Mouse (Mus musculus): Measurements from ENCODE around the gene Tenm3. TPM values are rescaled to one million over a fixed set of nuclear protein-coding genes. Genes with fewer than 3 reads are reported as not detected.

Gene Tenm3
- polyA plus RNA-seq, 1 experiment, result 18.2 TPM

DNA sequence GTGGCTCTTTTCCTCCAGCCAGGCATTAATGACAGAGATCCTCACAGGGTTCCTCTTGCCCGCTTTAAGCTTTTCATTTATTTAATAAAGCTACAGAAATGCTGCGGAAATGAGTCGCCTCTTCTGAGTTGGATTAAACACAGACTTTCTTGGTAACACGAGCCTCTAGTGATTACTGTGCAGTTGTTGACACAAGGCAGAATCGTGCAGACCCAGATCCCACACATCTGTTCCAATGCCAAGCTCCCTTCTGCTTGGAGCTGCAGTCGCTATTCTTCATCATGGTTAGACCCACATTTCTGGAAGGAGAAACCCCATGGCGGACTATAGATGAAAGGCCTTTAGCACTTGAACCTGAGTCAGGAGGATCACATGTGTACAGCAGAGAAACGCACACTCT lies 210.3 kb downstream of the Tenm3 start:
- no peaks in the 10 kb centered on the region for H3K79me2 ChIP-seq (ENCODE audit: control insufficient read depth, insufficient read depth)
- TF ChIP-seq MYOG (IDR thresholded peaks at IDR 0.05; ENCODE audit: control insufficient read depth, extremely low read depth, insufficient read length) (no peak), CTCF (IDR thresholded peaks at IDR 0.05; ENCODE audit: control insufficient read depth, insufficient read depth, insufficient read length) (no peak), CEBPB (IDR thresholded peaks at IDR 0.05; ENCODE audit: low read depth) (no peak)
- H3K79me3 ChIP-seq (ENCODE audit: low read depth), result no peaks in the 10 kb centered on the region
- H3K27me3 ChIP-seq (ENCODE audit: control insufficient read depth, insufficient read depth, insufficient read length), result no peaks in the 10 kb centered on the region
- no peak overlapping the region for H3ac ChIP-seq (ENCODE audit: control insufficient read depth, insufficient read length, low read depth)
- no peak overlapping the region for H3K4me3 ChIP-seq (ENCODE audit: insufficient read depth, poor library complexity, severe bottlenecking)
- no peaks in the 10 kb centered on the region for H3K36me3 ChIP-seq (ENCODE audit: control insufficient read depth, insufficient read depth)

GRCm38 (mm10) chr8:48622517-48623153 lies 221.1 kb downstream of the Tenm3 start:
- H3K36me3 ChIP-seq (ENCODE audit: control insufficient read depth, insufficient read depth), result no peaks in the 10 kb centered on the region
- H3K79me2 ChIP-seq (ENCODE audit: control insufficient read depth, insufficient read depth), result no peaks in the 10 kb centered on the region
- H3K27me3 ChIP-seq (ENCODE audit: control insufficient read depth, insufficient read depth, insufficient read length), result no peaks in the 10 kb centered on the region
- H3K79me3 ChIP-seq (ENCODE audit: low read depth), result no peaks in the 10 kb centered on the region
- TF ChIP-seq MYOG (IDR thresholded peaks at IDR 0.05; ENCODE audit: control insufficient read depth, extremely low read depth, insufficient read length) (no peak), FOSL1 (IDR thresholded peaks at IDR 0.05; ENCODE audit: insufficient read depth, low read length, poor library complexity, severe bottlenecking) (no peak), CEBPB (IDR thresholded peaks at IDR 0.05; ENCODE audit: low read depth) (no peak), USF1 (IDR thresholded peaks at IDR 0.05; ENCODE audit: low read depth) (no peak), CTCF (IDR thresholded peaks at IDR 0.05; ENCODE audit: control insufficient read depth, insufficient read depth, insufficient read length) (no peak), MAX (IDR thresholded peaks at IDR 0.05) (no peak), MYOD1 (IDR thresholded peaks at IDR 0.05; ENCODE audit: control insufficient read depth, insufficient read length, low read depth) (no peak)
- no peak overlapping the region for H3K4me3 ChIP-seq (ENCODE audit: insufficient read depth, poor library complexity, severe bottlenecking)
- no peak overlapping the region for H3ac ChIP-seq (ENCODE audit: control insufficient read depth, insufficient read length, low read depth)

DNA sequence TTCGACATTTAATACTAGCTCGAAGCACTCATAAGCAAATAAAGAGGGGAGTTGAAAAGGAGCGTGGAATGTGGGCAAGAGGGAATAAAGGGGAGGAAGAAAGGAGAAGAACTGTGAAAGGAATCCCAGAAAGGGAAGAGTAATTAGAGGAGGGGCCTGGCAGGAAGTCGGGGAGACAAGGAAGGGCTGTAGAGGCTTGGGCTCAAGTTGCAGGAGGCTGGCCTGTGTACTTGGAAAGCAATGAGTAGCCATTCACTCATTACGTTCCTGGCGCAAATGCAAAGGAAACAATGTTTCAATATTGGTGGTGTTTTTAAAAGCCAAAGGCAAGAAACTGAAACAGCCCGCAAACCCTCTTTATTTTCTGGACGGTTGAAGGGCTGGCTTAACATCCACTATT lies 228.7 kb downstream of the Tenm3 start:
- no peak overlapping the region for H3K4me3 ChIP-seq (ENCODE audit: insufficient read depth, poor library complexity, severe bottlenecking)
- no peaks in the 10 kb centered on the region for H3K79me2 ChIP-seq (ENCODE audit: control insufficient read depth, insufficient read depth)
- no peaks in the 10 kb centered on the region for H3K79me3 ChIP-seq (ENCODE audit: low read depth)
- H3ac ChIP-seq (ENCODE audit: control insufficient read depth, insufficient read length, low read depth), result no peak overlapping the region
- TF ChIP-seq CTCF (IDR thresholded peaks at IDR 0.05; ENCODE audit: control insufficient read depth, insufficient read depth, insufficient read length) (no peak), USF1 (IDR thresholded peaks at IDR 0.05; ENCODE audit: low read depth) (no peak), MAX (IDR thresholded peaks at IDR 0.05) (no peak), MYOG (IDR thresholded peaks at IDR 0.05; ENCODE audit: control insufficient read depth, extremely low read depth, insufficient read length) (no peak), FOSL1 (IDR thresholded peaks at IDR 0.05; ENCODE audit: insufficient read depth, low read length, poor library complexity, severe bottlenecking) (no peak), CEBPB (IDR thresholded peaks at IDR 0.05; ENCODE audit: low read depth) (no peak), MYOD1 (IDR thresholded peaks at IDR 0.05; ENCODE audit: control insufficient read depth, insufficient read length, low read depth) (no peak)
- H3K27me3 ChIP-seq (ENCODE audit: control insufficient read depth, insufficient read depth, insufficient read length), result no peaks in the 10 kb centered on the region
- H3K36me3 ChIP-seq (ENCODE audit: control insufficient read depth, insufficient read depth), result no peaks in the 10 kb centered on the region

GRCm38 (mm10) chr8:48611934-48612512 lies 231.7 kb downstream of the Tenm3 start:
- Histone ChIP-seq H3ac (ENCODE audit: control insufficient read depth, insufficient read length, low read depth) (no peak overlapping the region), H3K36me3 (ENCODE audit: control insufficient read depth, insufficient read depth) (no peaks in the 10 kb centered on the region), H3K79me3 (ENCODE audit: low read depth) (no peaks in the 10 kb centered on the region), H3K4me3 (ENCODE audit: insufficient read depth, poor library complexity, severe bottlenecking) (no peak overlapping the region), H3K79me2 (ENCODE audit: control insufficient read depth, insufficient read depth) (no peaks in the 10 kb centered on the region), H3K27me3 (ENCODE audit: control insufficient read depth, insufficient read depth, insufficient read length) (no peaks in the 10 kb centered on the region)
- TF ChIP-seq USF1 (IDR thresholded peaks at IDR 0.05; ENCODE audit: low read depth) (no peak), MYOG (IDR thresholded peaks at IDR 0.05; ENCODE audit: control insufficient read depth, extremely low read depth, insufficient read length) (no peak), FOSL1 (IDR thresholded peaks at IDR 0.05; ENCODE audit: insufficient read depth, low read length, poor library complexity, severe bottlenecking) (no peak)

DNA sequence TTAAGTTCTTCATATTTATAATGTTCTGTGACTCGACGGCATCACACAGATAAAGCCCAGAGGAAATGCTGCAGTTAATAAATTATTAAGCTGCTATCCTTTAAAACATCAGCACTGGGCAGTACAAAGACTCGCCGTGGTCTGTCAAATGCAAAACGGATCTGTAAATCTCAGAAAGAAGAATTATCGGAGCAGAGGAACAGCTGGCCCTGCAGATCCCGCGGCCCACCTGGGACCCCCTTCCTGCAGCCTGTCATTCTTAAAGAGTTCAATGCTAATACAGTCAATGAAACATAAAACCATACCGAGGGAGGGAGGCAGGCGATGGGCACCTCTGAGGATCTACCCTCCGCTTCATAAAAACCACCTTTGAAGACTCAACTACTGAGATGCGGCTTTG lies 232.6 kb downstream of the Tenm3 start:
- Histone ChIP-seq H3K79me2 (ENCODE audit: control insufficient read depth, insufficient read depth) (no peaks in the 10 kb centered on the region), H3K79me3 (ENCODE audit: low read depth) (no peaks in the 10 kb centered on the region), H3K36me3 (ENCODE audit: control insufficient read depth, insufficient read depth) (no peaks in the 10 kb centered on the region), H3K4me3 (ENCODE audit: insufficient read depth, poor library complexity, severe bottlenecking) (no peak overlapping the region), H3ac (ENCODE audit: control insufficient read depth, insufficient read length, low read depth) (no peak overlapping the region), H3K27me3 (ENCODE audit: control insufficient read depth, insufficient read depth, insufficient read length) (no peaks in the 10 kb centered on the region)
- TF ChIP-seq MYOD1 (IDR thresholded peaks at IDR 0.05; ENCODE audit: control insufficient read depth, insufficient read length, low read depth), result no peak
- TF ChIP-seq MYOG (IDR thresholded peaks at IDR 0.05; ENCODE audit: control insufficient read depth, extremely low read depth, insufficient read length), result no peak
- TF ChIP-seq CEBPB (IDR thresholded peaks at IDR 0.05; ENCODE audit: low read depth), result no peak
- no peak for TF ChIP-seq CTCF (IDR thresholded peaks at IDR 0.05; ENCODE audit: control insufficient read depth, insufficient read depth, insufficient read length)
- no peak for TF ChIP-seq USF1 (IDR thresholded peaks at IDR 0.05; ENCODE audit: low read depth)
- TF ChIP-seq FOSL1 (IDR thresholded peaks at IDR 0.05; ENCODE audit: insufficient read depth, low read length, poor library complexity, severe bottlenecking), result no peak
- TF ChIP-seq MAX (IDR thresholded peaks at IDR 0.05), result no peak

GRCm38 (mm10) chr8:48610316-48610715 lies 233.4 kb downstream of the Tenm3 start:
- H3K36me3 ChIP-seq (ENCODE audit: control insufficient read depth, insufficient read depth), result no peaks in the 10 kb centered on the region
- H3ac ChIP-seq (ENCODE audit: control insufficient read depth, insufficient read length, low read depth), result no peak overlapping the region
- no peak for TF ChIP-seq MAX (IDR thresholded peaks at IDR 0.05)
- TF ChIP-seq MYOG (IDR thresholded peaks at IDR 0.05; ENCODE audit: control insufficient read depth, extremely low read depth, insufficient read length), result no peak
- no peak for TF ChIP-seq MYOD1 (IDR thresholded peaks at IDR 0.05; ENCODE audit: control insufficient read depth, insufficient read length, low read depth)
- TF ChIP-seq FOSL1 (IDR thresholded peaks at IDR 0.05; ENCODE audit: insufficient read depth, low read length, poor library complexity, severe bottlenecking), result no peak
- TF ChIP-seq CTCF (IDR thresholded peaks at IDR 0.05; ENCODE audit: control insufficient read depth, insufficient read depth, insufficient read length), result no peak
- TF ChIP-seq USF1 (IDR thresholded peaks at IDR 0.05; ENCODE audit: low read depth), result no peak
- TF ChIP-seq CEBPB (IDR thresholded peaks at IDR 0.05; ENCODE audit: low read depth), result no peak
- no peaks in the 10 kb centered on the region for H3K27me3 ChIP-seq (ENCODE audit: control insufficient read depth, insufficient read depth, insufficient read length)
- no peak overlapping the region for H3K4me3 ChIP-seq (ENCODE audit: insufficient read depth, poor library complexity, severe bottlenecking)
- no peaks in the 10 kb centered on the region for H3K79me3 ChIP-seq (ENCODE audit: low read depth)
- H3K79me2 ChIP-seq (ENCODE audit: control insufficient read depth, insufficient read depth), result no peaks in the 10 kb centered on the region
